Mouse (Mus musculus): Measurements from ENCODE around the gene Ndufb4.
"Not testable (repeated sequence)": the region's sequence is repeated elsewhere in the genome, so short reads cannot be mapped to it uniquely, and the experiment has no call there.

The Ndufb4 gene

DNA sequence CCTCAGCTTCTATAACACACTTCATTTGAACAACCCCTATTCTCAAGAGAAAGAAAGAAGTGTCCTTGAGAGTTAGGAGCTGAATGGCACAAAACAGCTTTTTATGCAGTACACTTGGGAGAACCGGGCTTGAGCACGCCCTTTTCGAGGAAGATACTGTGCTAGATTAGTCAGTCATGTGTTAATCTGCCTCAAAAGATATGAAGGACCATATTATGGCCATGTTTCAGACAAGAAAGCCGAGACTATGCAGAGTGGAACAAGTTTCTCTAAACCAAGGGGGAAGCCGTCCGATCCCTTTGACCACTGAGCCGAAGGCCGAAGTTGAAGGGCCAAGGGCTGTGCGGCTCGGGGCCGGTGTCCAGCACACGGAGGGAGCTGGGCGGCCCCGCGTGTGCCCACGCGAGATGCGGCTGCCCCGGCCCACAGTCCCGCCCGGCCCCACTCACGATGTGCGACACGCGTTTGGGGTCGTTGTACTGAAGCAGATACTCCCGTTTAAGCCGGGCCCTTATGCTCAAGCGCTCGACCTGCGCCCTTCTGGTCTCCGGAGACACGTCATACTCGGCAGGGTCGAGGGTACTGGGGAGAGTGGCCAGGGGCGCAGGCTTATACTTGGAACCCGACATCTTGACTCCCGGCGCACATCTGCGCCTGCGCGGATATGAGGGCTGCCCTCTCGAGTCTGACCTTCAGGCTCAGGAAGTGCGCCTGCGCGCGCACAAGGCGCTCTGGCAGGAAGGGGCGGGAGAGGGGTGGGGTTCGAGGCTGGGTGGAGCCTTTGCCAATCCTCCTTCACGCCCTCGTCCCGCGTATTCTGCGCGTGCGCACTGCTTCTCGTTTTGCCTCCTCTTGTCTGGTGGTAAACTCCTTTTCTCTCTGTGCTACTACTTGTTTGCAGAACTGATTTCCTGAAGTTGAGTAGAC lies at the start of gene Ndufb4:
Ndufb4 (minus strand) TSS at position 723 of the 927 bp plus-strand sequence.
- POLR2A ChIA-PET: interaction anchor here (0.5 to 2.4 kb wide), 11 partner anchors 11 to 435 kb away, joined by 3 to 13 read pairs (median 3); partner anchors contain the start of genes Gsk3b (in 1 of the 4), Gtf2e1 (in 1 of the 4) and Rabl3 (in 1 of the 4)
- CTCF ChIA-PET: interaction anchor here in 1 of 4 experiments (0.9 kb wide), 1 partner anchor 28 kb away, joined by 3 read pairs; no protein-coding TSS in a partner anchor

DNA sequence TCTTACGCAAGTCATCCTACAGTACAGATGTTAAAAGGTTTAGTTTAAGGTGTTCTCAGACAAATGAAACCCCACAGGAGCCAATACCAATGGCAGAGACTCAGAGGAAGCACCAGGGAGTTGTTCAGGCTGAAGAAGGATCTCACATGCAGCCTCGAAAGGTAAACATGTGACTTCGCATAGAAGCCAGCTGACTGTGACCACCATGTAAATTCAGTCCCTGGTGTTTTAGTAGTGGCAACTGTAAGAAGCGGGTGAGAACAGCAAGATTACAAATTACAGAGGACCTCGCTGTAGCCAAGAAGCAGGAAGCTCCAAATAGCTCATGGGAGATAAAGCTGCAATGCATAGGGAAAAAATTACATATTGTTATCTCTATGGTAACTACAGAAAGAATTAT lies 49.6 kb upstream of the Ndufb4 start:
- CTCF ChIA-PET: interaction anchor here in 1 of 4 experiments (1.4 kb wide), 1 partner anchor 17 kb away, joined by 4 read pairs; no protein-coding TSS in a partner anchor
- POLR2A ChIA-PET: interaction anchor here in 1 of 4 experiments (0.5 kb wide), 1 partner anchor 109 kb away, joined by 7 read pairs; no protein-coding TSS in a partner anchor

DNA sequence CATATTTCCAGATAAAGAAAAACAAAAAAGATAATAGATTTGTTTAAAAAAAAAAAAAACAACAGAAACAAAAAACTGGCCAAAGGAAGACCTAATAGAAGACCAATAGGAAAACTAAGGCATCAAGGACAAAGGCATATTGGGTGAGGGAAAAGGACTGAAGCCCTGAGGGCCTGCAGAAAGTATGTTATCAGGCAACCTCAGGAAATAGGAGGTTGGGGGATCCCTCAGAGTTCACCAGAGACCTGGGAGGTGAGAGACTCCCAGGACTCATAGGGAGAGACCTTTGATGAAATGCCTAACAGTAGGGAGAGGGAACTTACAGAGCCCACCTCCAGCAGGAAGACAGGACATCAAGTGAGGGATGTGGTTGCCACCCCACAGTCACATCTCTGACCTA lies 45.8 kb upstream of the Ndufb4 start:
- POLR2A ChIA-PET, CTCF ChIA-PET: not testable (repeated sequence)

DNA sequence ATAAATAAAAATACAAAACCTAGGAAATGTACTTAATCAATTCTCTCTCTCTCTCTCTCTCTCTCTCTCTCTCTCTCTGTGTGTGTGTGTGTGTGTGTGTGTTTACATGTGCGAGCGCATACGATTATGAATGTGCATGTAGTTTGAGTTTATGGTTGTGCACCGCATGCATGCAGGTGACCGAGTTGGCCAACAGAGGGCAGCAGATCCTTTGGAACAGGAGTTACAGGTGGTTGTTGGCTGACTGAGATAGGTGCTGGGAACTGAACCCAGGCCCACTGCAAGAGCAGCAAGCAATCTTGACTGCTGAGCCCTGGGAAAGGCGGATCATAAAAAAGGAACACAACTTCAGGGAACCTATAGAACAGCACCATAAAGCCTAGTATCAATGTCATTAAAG lies 44.5 kb upstream of the Ndufb4 start:
- CTCF ChIA-PET: no interaction called here
- POLR2A ChIA-PET: no interaction called here

DNA sequence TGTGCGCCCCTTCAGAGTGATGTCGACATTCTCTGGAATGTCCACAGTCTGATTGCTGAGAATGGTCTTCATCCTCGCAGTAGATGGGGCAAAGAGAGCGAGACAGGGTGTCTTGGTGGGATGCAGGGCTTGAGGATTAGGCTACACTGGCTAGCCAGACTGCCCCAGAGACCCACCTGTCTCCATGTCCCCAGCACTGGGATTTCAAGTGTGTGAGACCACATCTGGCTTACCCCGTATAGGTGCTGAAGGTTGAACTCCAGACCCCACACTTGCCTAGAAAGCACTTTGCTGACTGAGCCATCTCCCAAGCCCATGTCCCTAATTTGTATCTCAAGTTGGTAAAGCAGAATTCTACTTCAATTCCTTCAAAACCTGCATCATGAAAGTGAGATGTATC lies 43.0 kb upstream of the Ndufb4 start:
- ChIA-PET CTCF (no interaction called here), POLR2A (no interaction called here)

DNA sequence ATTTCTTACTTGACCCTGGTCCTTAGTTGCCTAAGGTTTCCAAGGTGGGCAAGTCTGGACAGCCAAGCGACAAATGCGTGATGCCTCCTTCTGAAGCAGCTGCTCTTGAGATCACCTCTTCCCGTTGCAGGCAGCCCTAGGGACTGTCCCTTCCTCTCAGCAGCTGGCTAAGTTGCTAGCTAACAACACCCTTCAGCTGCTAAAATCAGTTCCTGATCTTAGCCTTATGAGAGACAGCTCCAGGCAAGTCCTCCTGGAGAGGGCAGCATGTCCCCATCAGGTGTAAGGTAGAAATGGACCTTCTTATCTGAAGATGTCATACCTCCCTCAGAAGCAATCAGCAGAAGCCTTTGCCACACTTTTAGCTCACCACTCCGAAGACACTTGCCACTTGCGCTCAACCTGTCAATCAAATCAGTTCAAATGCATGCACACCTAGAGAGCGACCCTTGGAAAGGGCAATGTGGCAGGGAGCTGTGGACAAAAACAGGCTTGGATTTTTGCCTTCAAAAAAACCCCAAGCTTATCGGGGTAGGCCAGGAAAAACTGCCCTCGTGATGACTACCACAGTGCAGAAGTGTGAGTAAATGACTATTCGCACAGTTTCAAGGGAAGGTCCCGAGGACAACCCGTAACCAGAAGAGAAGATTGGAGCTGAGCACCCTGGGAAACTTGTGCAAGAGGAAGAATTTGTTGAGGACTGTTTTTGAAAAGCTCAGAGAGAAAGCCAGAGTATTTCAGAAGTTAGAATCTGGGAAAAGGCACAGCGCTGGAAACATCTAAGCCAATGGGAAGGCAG lies 36.9 kb upstream of the Ndufb4 start:
- ChIA-PET POLR2A (interaction anchor here in 1 of 4 experiments (0.6 to 1.7 kb wide), 4 partner anchors 123 to 587 kb away, joined by 3 to 8 read pairs (median 4); partner anchors contain the start of genes Gtf2e1, Lrrc58 and Rabl3), CTCF (interaction anchor here in 3 of 4 experiments (0.6 to 1.1 kb wide), 5 partner anchors 8 to 97 kb away, joined by 3 to 4 read pairs (median 3); no protein-coding TSS in a partner anchor)

DNA sequence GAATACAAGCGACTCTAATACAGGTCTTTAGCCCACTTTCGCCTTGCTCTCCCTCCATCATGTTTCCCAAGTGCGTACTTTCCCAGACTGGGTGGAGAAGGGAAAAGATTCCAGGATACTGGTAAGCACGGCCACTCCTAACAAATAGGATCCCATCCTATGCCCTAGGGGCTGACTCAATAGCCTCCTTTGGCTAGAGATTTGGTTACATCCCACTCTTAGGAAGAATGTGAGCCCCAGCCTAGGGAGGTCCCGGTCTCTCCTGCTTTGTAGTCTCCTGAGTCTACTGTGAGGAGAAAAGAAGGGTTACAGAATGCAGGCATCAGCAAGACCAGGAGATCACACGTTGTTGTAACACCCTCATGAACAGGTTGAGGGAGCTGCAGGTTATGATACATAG lies 36.2 kb upstream of the Ndufb4 start:
- CTCF ChIA-PET: interaction anchor here in 2 of 4 experiments (0.7 to 1.1 kb wide), 4 partner anchors 8 to 98 kb away, joined by 3 read pairs; no protein-coding TSS in a partner anchor
- POLR2A ChIA-PET: interaction anchor here in 1 of 4 experiments (0.8 to 1.7 kb wide), 2 partner anchors 124 to 177 kb away, joined by 4 to 8 read pairs; partner anchors contain the start of gene Lrrc58

DNA sequence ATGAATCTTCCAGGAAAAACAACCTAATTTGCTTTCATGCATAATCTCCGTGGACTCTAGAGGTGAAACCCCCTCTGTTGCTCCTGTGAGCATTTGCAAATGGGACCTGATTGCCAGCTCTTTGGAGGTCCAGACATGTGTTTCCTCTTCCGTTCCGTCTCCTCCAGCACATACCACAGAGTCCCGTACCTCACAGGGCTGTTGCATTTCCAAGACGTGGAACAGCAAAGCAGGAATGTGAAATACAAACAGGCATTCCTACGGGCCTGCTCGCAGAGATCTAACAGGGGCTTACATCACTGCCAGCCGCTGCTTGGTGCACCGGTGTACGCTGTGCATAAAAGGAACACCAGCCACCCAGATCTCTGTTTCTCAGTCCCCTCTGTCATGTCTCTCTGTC lies 35.7 kb upstream of the Ndufb4 start:
- POLR2A ChIA-PET: interaction anchor here in 1 of 4 experiments (0.5 to 1.2 kb wide), 2 partner anchors 35 to 91 kb away, joined by 3 to 4 read pairs; partner anchors contain the start of gene Ndufb4

DNA sequence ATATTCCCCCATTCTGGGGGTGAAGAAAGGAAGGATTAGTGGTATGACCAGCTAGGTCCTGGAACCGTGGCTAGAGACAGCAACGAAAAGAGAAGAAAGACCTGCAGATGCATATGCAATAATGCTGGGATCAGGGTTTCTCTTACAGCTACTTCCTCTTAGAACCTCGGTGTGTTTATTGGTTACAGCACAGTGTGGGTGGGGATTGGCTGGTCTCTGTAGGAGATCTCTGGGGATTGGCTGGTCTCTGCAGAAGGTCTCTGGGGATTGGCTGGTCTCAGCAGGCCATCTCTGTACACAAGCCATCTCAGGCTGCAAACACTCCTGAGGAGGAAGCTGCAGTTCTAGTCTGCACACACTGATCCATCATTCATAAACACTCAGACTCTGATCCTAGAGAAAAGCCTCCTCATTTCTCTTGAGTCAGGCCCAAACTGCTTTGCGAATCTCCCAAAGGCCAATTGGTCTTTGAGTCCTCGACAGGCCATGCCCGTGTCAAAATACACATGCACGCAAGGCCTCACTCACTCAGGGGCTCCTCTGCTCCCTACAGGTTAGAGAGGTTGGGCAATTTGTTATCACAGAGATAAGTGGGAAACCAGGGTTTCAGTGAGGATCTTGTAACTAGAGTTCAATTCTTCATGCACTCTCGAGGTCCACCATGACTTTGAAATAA lies 35.1 kb upstream of the Ndufb4 start:
- CTCF ChIA-PET: no interaction called here
- POLR2A ChIA-PET: interaction anchor here in 2 of 4 experiments (0.5 to 3.2 kb wide), 8 partner anchors 30 to 179 kb away, joined by 3 to 10 read pairs (median 4); partner anchors contain the start of genes Lrrc58 (in 2 of the 2) and Ndufb4 (in 1 of the 2)

More for the DNA sequence above, 35.7 kb upstream of the Ndufb4 start:
- CTCF ChIA-PET: no interaction called here

DNA sequence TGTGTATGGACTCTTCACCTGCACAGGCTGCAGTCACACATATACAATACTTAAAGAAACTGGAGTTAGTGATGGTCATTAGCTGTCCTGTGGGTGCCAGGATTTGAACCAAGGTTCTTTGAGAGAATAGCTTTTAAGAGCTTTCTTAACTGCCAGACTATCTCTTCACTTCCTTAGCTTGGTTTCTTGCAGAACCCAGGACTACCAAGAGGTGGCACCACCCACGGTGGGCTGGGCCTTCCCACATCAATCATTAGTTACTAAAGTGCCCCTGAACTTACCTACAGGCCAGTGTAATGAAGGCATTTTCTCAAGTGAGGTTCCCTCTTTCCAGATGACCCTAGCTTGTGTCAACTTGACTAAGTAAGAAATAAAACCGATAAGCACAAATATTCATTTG lies 33.9 kb upstream of the Ndufb4 start:
- CTCF ChIA-PET: interaction anchor here in 3 of 4 experiments (0.6 to 1.7 kb wide), 11 partner anchors 13 to 279 kb away, joined by 3 to 9 read pairs (median 3); no protein-coding TSS in a partner anchor
- POLR2A ChIA-PET: interaction anchor here in 3 of 4 experiments (0.7 to 3.2 kb wide), 13 partner anchors 13 to 766 kb away, joined by 3 to 10 read pairs (median 4); partner anchors contain the start of genes Lrrc58 (in 2 of the 3), Gtf2e1 (in 1 of the 3) and Rabl3 (in 1 of the 3)

DNA sequence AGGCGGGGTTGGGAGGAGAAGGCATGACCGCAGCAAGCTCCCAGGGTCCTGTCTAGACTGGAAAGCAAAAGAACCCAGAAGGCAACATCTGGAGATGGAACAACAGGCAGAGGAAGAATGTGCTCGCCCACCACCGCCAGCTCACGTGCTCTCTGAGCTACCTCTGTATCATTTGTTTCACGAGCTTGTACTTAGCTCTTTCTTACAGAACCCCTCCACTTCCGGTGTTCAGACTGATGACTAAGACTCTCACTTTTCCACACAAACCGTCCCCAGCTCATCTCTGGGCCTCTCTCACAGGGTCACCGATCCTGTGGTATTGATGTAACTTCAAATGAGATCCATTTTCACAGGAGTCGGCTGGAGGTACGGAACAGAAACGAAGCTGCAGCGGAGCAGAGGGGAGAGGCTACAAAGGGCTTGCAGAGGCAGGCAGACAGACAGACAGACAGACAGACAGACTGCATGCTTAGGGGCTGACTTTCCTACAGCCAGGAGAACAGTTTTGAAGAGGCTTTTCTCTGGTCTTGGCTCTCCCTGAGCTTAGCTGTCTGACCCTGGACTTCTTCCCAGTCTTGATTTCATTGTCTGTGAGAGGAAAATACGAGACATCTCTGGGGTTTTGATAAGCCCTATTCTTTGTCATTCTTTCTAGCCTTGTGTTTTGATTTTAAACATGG lies 33.2 kb upstream of the Ndufb4 start:
- ChIA-PET CTCF (interaction anchor here (0.5 to 1.7 kb wide), 14 partner anchors 13 to 1815 kb away, joined by 3 to 9 read pairs (median 3); no protein-coding TSS in a partner anchor), POLR2A (interaction anchor here in 3 of 4 experiments (0.7 to 3.2 kb wide), 15 partner anchors 14 to 634 kb away, joined by 3 to 10 read pairs (median 4); partner anchors contain the start of genes Lrrc58 (in 2 of the 3), Gtf2e1 (in 1 of the 3) and Rabl3 (in 1 of the 3))

DNA sequence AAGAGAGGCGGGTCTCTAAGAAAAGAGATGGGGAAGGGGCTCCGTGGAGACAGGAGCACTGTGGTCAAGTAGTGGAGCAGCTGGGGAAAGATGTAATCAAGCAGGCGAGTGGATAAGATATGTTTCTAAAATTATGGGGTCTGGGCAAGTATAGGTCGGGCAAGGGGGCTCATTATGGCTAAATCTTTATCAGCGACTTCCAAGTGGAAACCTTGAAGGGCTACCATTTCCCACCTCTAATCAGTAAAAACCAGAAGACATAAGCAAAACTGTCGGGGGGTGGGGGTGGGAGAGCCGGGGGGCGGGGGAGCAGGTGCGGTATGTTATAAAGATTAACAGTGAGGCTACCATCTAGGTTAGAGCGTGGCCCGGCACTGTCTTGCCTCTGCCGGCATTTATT lies 32.6 kb upstream of the Ndufb4 start:
- ChIA-PET POLR2A (interaction anchor here in 3 of 4 experiments (0.7 to 3.2 kb wide), 9 partner anchors 14 to 182 kb away, joined by 3 to 10 read pairs (median 3); partner anchors contain the start of gene Lrrc58 (in 2 of the 3)), CTCF (interaction anchor here (0.5 to 1.7 kb wide), 8 partner anchors 18 to 1816 kb away, joined by 3 to 9 read pairs (median 3); no protein-coding TSS in a partner anchor)

DNA sequence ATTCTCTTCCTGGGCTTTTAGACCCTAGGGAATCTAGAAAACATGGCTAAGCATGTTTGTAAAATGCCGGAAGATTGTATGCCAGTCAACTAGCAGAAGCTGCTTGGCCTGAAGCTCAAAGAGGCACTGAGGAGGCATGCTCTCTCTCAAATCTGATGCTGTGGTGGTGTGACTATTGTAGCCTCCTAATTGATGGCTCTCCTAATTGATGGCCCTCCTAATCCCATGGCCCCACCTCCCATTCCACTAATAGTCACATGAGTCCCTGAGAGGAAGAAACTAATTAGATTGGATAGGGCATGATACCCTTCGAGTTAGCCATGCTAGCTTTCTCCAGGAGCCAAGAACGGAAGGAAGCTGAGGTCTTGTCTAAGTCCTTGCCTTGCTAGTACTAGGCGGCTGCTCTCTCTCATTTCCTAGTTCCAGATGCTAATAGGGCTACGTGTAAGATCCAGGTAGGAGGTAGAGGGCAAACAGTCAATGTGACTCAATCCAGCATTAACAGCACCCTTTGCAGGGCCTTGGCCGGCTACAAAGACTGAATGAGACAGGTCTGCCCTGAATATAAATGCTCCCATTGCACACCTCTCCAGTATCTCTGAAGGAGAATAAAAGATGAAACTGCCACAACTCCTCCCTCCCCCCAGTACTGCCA lies 31.8 kb upstream of the Ndufb4 start:
- CTCF ChIA-PET: interaction anchor here in 2 of 4 experiments (0.7 to 1.4 kb wide), 4 partner anchors 21 to 310 kb away, joined by 3 to 17 read pairs (median 4); no protein-coding TSS in a partner anchor
- POLR2A ChIA-PET: interaction anchor here in 2 of 4 experiments (0.6 to 3.2 kb wide), 5 partner anchors 33 to 341 kb away, joined by 3 to 10 read pairs (median 3); partner anchors contain the start of gene Lrrc58 (in 1 of the 2)

DNA sequence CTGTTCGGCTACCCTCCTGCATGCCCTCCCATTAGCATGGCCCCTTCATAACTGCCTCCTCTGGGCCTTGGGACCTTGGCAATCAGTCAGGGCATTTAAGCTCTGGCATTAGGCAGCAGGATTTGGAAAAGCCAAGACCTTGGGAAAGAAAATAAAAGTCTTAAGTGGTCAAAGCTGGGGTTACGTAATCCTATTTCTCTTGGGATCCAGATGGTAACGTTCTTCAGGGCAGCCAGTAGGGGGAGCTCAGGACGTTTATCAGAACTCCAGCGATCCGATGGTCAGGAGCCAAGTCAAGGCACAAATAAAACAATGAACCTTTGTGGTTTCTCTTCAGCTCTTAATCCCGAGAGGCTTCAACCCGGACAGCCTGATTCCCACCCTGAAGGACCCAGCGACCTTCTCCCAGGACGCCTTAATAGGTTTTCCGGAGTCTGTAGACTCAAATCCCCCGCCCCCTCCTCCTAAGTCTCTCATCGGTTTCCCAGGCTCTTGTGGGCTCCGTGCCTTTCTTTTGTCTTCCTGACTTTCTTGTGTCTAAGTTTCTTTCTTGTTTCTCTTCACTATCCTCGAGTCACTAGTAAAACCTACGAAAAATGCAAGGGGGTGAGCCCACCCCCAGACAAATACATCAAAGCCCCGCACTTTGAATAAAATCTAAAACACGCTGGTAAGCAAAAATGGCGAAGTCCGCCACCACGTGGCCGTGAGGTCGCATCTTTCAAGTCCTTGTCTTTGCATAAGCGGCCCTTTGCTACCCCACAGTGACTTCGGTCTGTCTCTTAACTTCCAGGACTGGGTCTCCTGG lies 30.6 kb upstream of the Ndufb4 start:
- ChIA-PET CTCF (interaction anchor here in 3 of 4 experiments (0.6 to 1.6 kb wide), 17 partner anchors 10 to 576 kb away, joined by 3 to 6 read pairs (median 3); partner anchors contain the start of genes Fstl1 (in 1 of the 3), Gtf2e1 (in 1 of the 3), Lrrc58 (in 1 of the 3) and Rabl3 (in 1 of the 3)), POLR2A (interaction anchor here (0.5 to 1.5 kb wide), 10 partner anchors 9 to 304 kb away, joined by 3 to 6 read pairs (median 3); partner anchors contain the start of genes Lrrc58 (in 1 of the 4) and Stxbp5l (in 1 of the 4))

DNA sequence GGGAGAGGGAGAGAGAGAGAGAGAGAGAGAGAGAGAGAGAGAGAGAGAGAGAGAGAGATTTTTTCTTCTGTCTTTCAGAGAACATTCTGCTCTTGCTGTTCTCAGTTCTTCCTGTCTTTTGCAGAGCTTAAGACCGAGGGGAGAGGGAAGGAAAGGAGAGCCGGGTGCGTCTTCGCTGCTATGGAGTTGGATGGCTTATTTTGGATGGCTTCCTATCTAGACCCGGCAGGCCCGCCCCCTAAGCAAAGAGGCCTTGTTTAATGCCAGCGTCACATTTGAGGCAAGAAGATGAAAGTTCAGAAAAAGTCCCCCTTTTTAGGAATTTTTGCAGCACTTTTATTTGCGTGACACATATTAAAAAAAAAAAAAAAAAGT lies 30.0 kb upstream of the Ndufb4 start:
- ChIA-PET POLR2A (interaction anchor here in 3 of 4 experiments (0.5 to 4.3 kb wide), 12 partner anchors 10 to 303 kb away, joined by 3 to 13 read pairs (median 3); partner anchors contain the start of genes Lrrc58 (in 1 of the 3), Ndufb4 (in 1 of the 3) and Stxbp5l (in 1 of the 3)), CTCF (interaction anchor here in 3 of 4 experiments (0.6 to 1.7 kb wide), 18 partner anchors 9 to 575 kb away, joined by 3 to 6 read pairs (median 4); partner anchors contain the start of genes Fstl1 (in 1 of the 3), Gtf2e1 (in 1 of the 3), Lrrc58 (in 1 of the 3) and Rabl3 (in 1 of the 3))
